Mouse (Mus musculus): Measurements from ENCODE around the gene Pon1. TPM values are rescaled to one million over a fixed set of nuclear protein-coding genes. Genes with fewer than 3 reads are reported as not detected.

Pon1 gene
- polyA plus RNA-seq, 2 experiments: not detected

- 61% methylated on average over 2 of the region's 2 CpGs for WGBS
- no peaks in the 10 kb centered on the region for H3K27me3 ChIP-seq (ENCODE audit: control insufficient read depth, insufficient read depth, low read length)
- no peak for TF ChIP-seq POLR2A (IDR thresholded peaks at IDR 0.05; ENCODE audit: borderline replicate concordance, extremely low read depth, insufficient read depth, insufficient read length)
- H3K9me3 ChIP-seq (ENCODE audit: control insufficient read depth, low read length): no peaks in the 10 kb centered on the region
- no peak overlapping the region for H3K4me3 ChIP-seq (replicated peaks; ENCODE audit: low read length)
- ATAC-seq (ENCODE audit: low FRiP score, low read depth) (no peak), DNase-seq (ENCODE audit: low spot score) (no peak)
- H3K9ac ChIP-seq (ENCODE audit: low read depth, low read length, severe bottlenecking): no peak overlapping the region
- no peaks in the 10 kb centered on the region for H3K4me1 ChIP-seq (ENCODE audit: control insufficient read depth, insufficient read depth, low read length)
- H3K36me3 ChIP-seq (ENCODE audit: control insufficient read depth, insufficient read depth, low read length): no peaks in the 10 kb centered on the region
- no peak overlapping the region for H3K27ac ChIP-seq (replicated peaks; ENCODE audit: low read depth, low read length)
- no peak overlapping the region for H3K4me2 ChIP-seq (replicated peaks; ENCODE audit: low read depth, low read length, severe bottlenecking)
Measured at GRCm38 (mm10) chr6:5207817-5208216, 14.1 kb upstream of the Pon1 start.

GRCm38 (mm10) chr6:5199916-5200315, 6.2 kb upstream of the Pon1 start:
- Histone ChIP-seq H3K4me3 (replicated peaks; ENCODE audit: low read length) (no peak overlapping the region), H3K9me3 (ENCODE audit: control insufficient read depth, low read length) (no peaks in the 10 kb centered on the region; the same call in 1 of the 2 replicates), H3K4me1 (ENCODE audit: control insufficient read depth, insufficient read depth, low read length) (no peaks in the 10 kb centered on the region), H3K27ac (replicated peaks; ENCODE audit: low read depth, low read length) (no peak overlapping the region), H3K4me2 (replicated peaks; ENCODE audit: low read depth, low read length, severe bottlenecking) (no peak overlapping the region), H3K27me3 (ENCODE audit: control insufficient read depth, insufficient read depth, low read length) (no peaks in the 10 kb centered on the region), H3K9ac (ENCODE audit: low read depth, low read length, severe bottlenecking) (no peak overlapping the region), H3K36me3 (ENCODE audit: control insufficient read depth, insufficient read depth, low read length) (no peaks in the 10 kb centered on the region)
- TF ChIP-seq POLR2A (IDR thresholded peaks at IDR 0.05; ENCODE audit: borderline replicate concordance, extremely low read depth, insufficient read depth, insufficient read length): no peak
- 74% methylated on average over 3 of the region's 3 CpGs for WGBS
- DNase-seq (ENCODE audit: low spot score): no peak
- no peak for ATAC-seq (ENCODE audit: low FRiP score, low read depth)

GRCm38 (mm10) chr6:5199376-5199905, 5.7 kb upstream of the Pon1 start:
- DNase-seq (ENCODE audit: low spot score) (no peak), ATAC-seq (ENCODE audit: low FRiP score, low read depth) (no peak)
- no peak overlapping the region for H3K4me2 ChIP-seq (replicated peaks; ENCODE audit: low read depth, low read length, severe bottlenecking)
- H3K9me3 ChIP-seq (ENCODE audit: control insufficient read depth, low read length): no peaks in the 10 kb centered on the region; the same call in 1 of the 2 replicates
- no peak overlapping the region for H3K4me3 ChIP-seq (replicated peaks; ENCODE audit: low read length)
- no peak overlapping the region for H3K27ac ChIP-seq (replicated peaks; ENCODE audit: low read depth, low read length)
- no peaks in the 10 kb centered on the region for H3K4me1 ChIP-seq (ENCODE audit: control insufficient read depth, insufficient read depth, low read length)
- TF ChIP-seq POLR2A (IDR thresholded peaks at IDR 0.05; ENCODE audit: borderline replicate concordance, extremely low read depth, insufficient read depth, insufficient read length): no peak
- H3K36me3 ChIP-seq (ENCODE audit: control insufficient read depth, insufficient read depth, low read length): no peaks in the 10 kb centered on the region
- no peaks in the 10 kb centered on the region for H3K27me3 ChIP-seq (ENCODE audit: control insufficient read depth, insufficient read depth, low read length)
- 84% methylated on average over 8 of the region's 8 CpGs for WGBS
- H3K9ac ChIP-seq (ENCODE audit: low read depth, low read length, severe bottlenecking): no peak overlapping the region

GRCm38 (mm10) chr6:5198590-5198989, 4.8 kb upstream of the Pon1 start:
- no peaks in the 10 kb centered on the region; the same call in 1 of the 2 replicates for H3K9me3 ChIP-seq (ENCODE audit: control insufficient read depth, low read length)
- ATAC-seq (ENCODE audit: low FRiP score, low read depth): no peak
- no peak overlapping the region for H3K4me2 ChIP-seq (replicated peaks; ENCODE audit: low read depth, low read length, severe bottlenecking)

DNA sequence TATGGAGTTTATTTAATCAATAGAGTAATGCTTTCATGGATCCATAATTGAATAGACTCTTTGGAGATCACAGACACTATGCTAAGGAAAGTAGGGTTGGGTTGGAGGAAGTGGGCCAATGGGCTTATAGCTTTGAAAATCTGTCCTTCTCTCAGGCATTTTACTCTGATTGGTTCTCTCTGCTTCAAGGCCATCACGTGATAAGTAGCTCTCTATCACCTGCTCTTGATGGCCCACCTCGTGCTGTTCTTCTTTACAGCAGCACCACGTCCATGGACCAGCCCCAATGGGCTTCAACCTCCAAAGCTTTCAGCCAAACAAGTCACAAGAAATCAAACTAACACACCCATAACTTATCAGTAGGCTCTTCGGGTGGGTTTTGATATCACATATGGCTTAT, 3.0 kb downstream of the Pon1 start:
- Histone ChIP-seq H3K27ac (replicated peaks; ENCODE audit: low read depth, low read length) (no peak overlapping the region), H3K9ac (ENCODE audit: low read depth, low read length, severe bottlenecking) (no peak overlapping the region), H3K27me3 (ENCODE audit: control insufficient read depth, insufficient read depth, low read length) (no peaks in the 10 kb centered on the region), H3K4me2 (replicated peaks; ENCODE audit: low read depth, low read length, severe bottlenecking) (no peak overlapping the region), H3K4me3 (replicated peaks; ENCODE audit: low read length) (no peak overlapping the region), H3K4me1 (ENCODE audit: control insufficient read depth, insufficient read depth, low read length) (0 out of 2 replicates have a peak, but pooled peaks cover 9% of the 10 kb centered on the region), H3K36me3 (ENCODE audit: control insufficient read depth, insufficient read depth, low read length) (no peaks in the 10 kb centered on the region), H3K9me3 (ENCODE audit: control insufficient read depth, low read length) (no peaks in the 10 kb centered on the region)
- 83% methylated on average over 4 of the region's 4 CpGs for WGBS
- no peak for TF ChIP-seq POLR2A (IDR thresholded peaks at IDR 0.05; ENCODE audit: borderline replicate concordance, extremely low read depth, insufficient read depth, insufficient read length)
- no peak for DNase-seq (ENCODE audit: low spot score)
- no peak for ATAC-seq (ENCODE audit: low FRiP score, low read depth)

More at GRCm38 (mm10) chr6:5198590-5198989, 4.8 kb upstream of the Pon1 start:
- no peak overlapping the region for H3K27ac ChIP-seq (replicated peaks; ENCODE audit: low read depth, low read length)
- no peaks in the 10 kb centered on the region for H3K27me3 ChIP-seq (ENCODE audit: control insufficient read depth, insufficient read depth, low read length)
- 97% methylated on average over 5 of the region's 5 CpGs for WGBS
- H3K36me3 ChIP-seq (ENCODE audit: control insufficient read depth, insufficient read depth, low read length): no peaks in the 10 kb centered on the region
- H3K4me3 ChIP-seq (replicated peaks; ENCODE audit: low read length): no peak overlapping the region
- DNase-seq (ENCODE audit: low spot score): no peak
- no peak overlapping the region for H3K9ac ChIP-seq (ENCODE audit: low read depth, low read length, severe bottlenecking)
- no peak for TF ChIP-seq POLR2A (IDR thresholded peaks at IDR 0.05; ENCODE audit: borderline replicate concordance, extremely low read depth, insufficient read depth, insufficient read length)
- no peaks in the 10 kb centered on the region for H3K4me1 ChIP-seq (ENCODE audit: control insufficient read depth, insufficient read depth, low read length)
